Mouse (Mus musculus): ENCODE results near the gene Kat14. TPM values are rescaled to one million over a fixed set of nuclear protein-coding genes. Genes with fewer than 3 reads are reported as not detected.
"Not testable (repeated sequence)": the region's sequence is repeated elsewhere in the genome, so short reads cannot be mapped to it uniquely, and the experiment has no call there.

Kat14 gene
- total RNA-seq (2015; ENCODE audit: low replicate concordance) (7.1 and 8.6 TPM in 2 replicates), total RNA-seq (2017; ENCODE audit: low replicate concordance) (9.5 and 13.5 TPM in 2 replicates)

- ATAC-seq (replicated peaks; ENCODE audit: low FRiP score, poor library complexity, severe bottlenecking) = peak; percentile 98
These were observed at the start of gene Kat14, which contains the start of gene Pet117 for GRCm38 (mm10) chr2:144368400-144369019. Gene Kat14 (plus strand): TSS chr2:144368983. Gene Pet117 (plus strand): TSS chr2:144368996.

DNA sequence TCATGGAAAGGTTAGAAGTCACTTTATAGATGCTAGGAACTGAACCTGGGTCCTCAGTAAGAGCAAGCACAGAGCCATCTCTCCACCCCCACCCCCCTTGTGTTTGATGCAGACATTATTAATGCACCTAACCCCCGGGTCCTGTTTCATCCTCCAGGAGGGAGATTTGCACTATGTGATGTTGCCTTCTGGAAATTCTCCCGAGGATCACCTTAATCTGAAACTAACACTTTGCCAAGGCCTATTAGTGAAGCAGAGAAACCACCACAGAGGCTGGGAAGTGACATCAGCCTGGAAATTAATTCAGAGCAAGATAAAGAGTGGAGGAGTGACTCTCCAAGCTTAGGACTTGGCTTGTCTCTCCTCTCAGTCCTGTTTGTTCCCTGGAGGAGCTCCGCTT is 44.6 kb upstream of the Kat14 start:
- no peak for ATAC-seq (replicated peaks; ENCODE audit: low FRiP score, poor library complexity, severe bottlenecking)

DNA sequence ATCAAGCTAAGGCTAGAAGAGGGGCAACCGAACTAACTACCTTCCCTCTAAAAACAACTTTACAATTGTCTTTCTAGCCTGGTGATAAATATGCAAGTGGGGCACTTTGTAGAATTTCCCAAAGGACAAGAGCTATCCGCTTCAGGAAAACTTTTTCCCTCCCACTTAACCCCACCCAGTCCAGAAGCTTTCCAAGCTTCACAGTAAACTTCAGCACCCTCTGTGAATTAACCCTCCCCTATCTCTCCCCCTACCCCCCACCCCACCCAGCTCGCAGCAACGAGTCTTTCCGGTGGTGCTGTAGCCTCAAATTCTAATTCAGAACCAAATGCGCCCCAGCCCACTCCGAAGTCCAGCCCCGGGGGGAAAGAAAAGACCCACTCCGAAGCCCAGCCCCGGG is 39.3 kb upstream of the Kat14 start:
- no peak for ATAC-seq (replicated peaks; ENCODE audit: low FRiP score, poor library complexity, severe bottlenecking)

GRCm38 (mm10) chr2:144329937-144330336 is 38.8 kb upstream of the Kat14 start:
- no peak for ATAC-seq (replicated peaks; ENCODE audit: low FRiP score, poor library complexity, severe bottlenecking)

- ATAC-seq (replicated peaks; ENCODE audit: low FRiP score, poor library complexity, severe bottlenecking) = no peak
These were observed 38.3 kb upstream of the Kat14 start for GRCm38 (mm10) chr2:144330352-144330959.

DNA sequence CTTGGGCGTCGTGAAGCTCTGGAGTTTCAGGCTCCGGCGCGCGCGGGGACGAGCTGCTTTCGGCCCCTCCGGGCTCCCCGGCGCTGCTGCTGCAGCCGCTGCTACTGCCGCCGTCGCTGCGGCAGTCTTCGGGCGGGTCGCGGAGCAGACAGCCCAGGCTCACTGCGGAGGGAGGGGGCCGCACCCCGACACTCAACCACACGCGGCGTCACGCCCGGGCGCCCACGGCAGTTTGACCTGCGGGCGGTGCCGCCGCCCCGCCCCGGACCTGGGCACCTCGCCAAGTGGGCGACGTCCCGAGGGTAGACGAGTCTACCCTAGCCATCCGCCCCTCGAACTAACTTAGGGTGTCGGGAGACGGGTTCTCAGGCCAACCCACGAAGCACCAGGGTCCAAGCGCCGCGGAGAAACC is 37.8 kb upstream of the Kat14 start:
- ATAC-seq (replicated peaks; ENCODE audit: low FRiP score, poor library complexity, severe bottlenecking) = no peak

GRCm38 (mm10) chr2:144331401-144332302 is 37.1 kb upstream of the Kat14 start, which contains the start of gene Ovol2:
Gene Ovol2 (minus strand): TSS chr2:144332146.
- no peak for ATAC-seq (replicated peaks; ENCODE audit: low FRiP score, poor library complexity, severe bottlenecking)

DNA sequence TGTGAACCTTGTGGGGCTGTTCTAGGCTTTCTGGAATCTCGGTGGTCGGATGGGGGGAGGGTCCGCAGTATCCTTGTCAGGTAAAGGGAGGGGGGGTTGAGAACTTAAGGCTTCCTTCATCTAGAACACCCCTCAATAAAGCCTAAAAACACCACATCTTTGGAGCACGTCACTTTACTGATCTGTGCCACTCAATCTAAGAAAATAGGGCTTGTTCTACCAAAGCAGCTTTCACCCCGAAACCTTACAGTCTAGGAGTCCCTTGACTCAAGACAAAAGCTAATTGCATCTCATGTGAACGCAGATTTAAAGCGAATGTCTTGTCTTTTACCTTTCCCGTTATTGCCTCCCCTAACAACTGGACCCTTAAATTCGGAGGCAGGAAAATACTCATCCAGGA is 36.3 kb upstream of the Kat14 start:
- no peak for ATAC-seq (replicated peaks; ENCODE audit: low FRiP score, poor library complexity, severe bottlenecking)

- ATAC-seq (replicated peaks; ENCODE audit: low FRiP score, poor library complexity, severe bottlenecking) = no peak
These were observed 35.5 kb upstream of the Kat14 start for GRCm38 (mm10) chr2:144333138-144333842.

DNA sequence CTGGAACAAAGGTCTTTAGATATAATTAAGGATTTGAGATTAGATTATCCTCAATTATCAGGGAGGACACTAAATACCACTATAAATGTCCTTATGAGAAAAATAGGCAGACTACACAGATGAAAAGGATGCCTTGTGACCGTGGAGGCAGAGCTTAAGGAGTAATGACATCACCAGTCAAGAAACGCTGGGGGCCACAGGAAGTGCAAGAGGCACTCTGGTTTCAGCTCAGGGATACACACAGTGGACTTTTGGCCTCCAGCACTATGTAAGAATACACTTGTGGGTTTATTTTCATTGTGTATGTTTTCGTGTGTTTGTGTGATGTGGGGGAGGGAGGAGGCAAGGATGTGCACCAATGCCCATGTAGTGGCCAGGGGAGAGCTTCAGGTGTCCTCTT is 31.6 kb upstream of the Kat14 start:
- no peak for ATAC-seq (replicated peaks; ENCODE audit: low FRiP score, poor library complexity, severe bottlenecking)

DNA sequence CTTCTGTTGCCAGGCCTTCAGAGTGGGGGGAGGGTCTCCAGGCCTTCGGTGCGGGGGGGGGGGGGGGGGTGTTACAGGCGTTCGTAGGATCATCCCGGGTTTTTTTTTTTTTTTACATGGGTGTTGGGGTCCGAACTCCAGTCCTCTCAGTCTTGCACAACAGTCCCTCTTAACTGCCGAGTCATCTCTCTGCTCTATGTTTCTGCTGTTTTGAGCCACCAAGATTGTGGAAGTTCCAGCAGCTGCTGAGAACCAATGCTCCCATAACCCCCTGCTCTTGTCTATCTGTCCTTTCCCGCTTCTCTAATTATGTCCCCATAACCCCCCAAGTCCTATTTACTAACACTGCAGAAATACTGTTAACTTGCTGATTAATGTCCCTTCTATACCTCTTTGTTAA is 31.1 kb upstream of the Kat14 start:
- no peak for ATAC-seq (replicated peaks; ENCODE audit: low FRiP score, poor library complexity, severe bottlenecking)

GRCm38 (mm10) chr2:144338149-144338548 is 30.6 kb upstream of the Kat14 start:
- ATAC-seq (replicated peaks; ENCODE audit: low FRiP score, poor library complexity, severe bottlenecking) = not testable (repeated sequence)

DNA sequence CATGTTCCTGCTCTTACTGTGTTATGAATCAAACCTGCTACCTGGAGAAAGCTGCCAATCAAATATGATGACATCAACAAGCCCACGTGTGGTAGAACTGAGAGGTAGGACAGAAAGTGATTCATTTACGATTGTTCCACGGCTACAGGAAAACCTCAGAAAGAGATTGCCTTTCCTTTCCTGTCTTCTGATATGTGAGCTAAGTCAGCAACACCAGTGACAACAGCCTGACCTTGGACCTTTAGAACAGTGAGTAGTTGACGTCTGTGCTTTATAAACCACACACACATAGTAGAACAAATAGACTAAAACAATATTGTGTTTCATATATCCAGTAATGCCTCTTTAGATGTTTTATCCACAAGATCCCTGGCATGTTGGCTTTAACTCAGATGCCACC is 25.6 kb upstream of the Kat14 start:
- ATAC-seq (replicated peaks; ENCODE audit: low FRiP score, poor library complexity, severe bottlenecking) = no peak

GRCm38 (mm10) chr2:144348525-144348924 is 20.3 kb upstream of the Kat14 start:
- no peak for ATAC-seq (replicated peaks; ENCODE audit: low FRiP score, poor library complexity, severe bottlenecking)

DNA sequence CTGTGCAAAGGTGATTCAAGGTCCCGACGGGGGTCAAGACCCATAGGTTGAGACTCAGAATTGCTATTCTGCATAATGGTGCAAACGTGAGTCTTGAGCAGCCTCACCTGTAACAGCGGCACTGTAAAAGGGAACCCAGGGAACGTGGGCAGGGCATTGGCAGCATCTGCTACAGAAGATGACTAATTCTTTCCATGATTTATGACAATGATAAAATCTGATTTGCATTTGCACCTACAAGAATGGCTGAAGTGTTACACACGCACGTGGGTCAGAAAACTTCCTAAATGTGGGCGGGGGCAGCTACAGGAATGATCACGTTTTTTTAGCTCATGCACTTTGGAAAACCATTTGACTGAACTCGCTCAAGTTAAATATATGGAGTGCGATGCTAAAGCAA is 15.9 kb upstream of the Kat14 start:
- ATAC-seq (replicated peaks; ENCODE audit: low FRiP score, poor library complexity, severe bottlenecking) = no peak

- ATAC-seq (replicated peaks; ENCODE audit: low FRiP score, poor library complexity, severe bottlenecking) = peak; percentile 82
These were observed 238 bp downstream of the Kat14 start for GRCm38 (mm10) chr2:144369020-144369421.

DNA sequence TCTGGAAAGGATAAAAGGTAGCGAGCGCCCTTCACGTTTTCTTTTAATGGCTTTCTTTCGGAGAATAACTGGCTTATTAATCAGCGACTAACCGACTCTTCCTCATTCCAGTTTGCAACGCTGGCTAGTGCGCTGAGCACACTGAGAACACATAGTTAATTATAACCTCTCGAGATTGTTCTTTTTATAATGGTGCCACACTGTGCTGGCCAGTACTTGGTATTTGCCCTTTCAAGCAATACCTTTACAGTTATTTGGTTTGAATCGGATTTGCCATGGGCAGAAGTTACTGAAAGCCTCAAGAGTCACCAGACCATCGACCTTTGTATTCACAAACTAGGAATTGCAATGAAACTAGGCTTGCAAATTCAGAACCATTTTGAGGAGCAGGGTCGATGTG is 728 bp downstream of the Kat14 start:
- ATAC-seq (replicated peaks; ENCODE audit: low FRiP score, poor library complexity, severe bottlenecking) = peak; percentile 32; the same call in 1 of the 2 replicates

DNA sequence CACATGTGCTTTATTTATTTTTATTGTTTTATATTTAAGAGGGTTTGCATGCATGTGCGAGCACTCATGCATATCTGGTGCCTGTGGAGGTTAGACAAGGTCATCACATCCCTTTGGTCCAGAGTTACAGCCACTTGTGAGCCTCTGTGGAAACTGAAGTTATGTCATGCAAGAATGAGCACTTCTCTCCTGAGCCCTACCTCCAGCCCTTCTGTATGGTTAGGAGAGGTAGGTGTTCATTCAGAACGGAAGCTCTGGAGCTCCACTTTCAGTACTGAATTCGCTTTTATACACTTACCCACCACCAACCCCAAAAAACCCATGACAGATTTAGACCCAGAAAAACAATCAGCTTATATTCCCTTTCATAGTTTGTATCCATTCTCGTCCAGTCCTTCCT is 2.8 kb downstream of the Kat14 start:
- no peak for ATAC-seq (replicated peaks; ENCODE audit: low FRiP score, poor library complexity, severe bottlenecking)

- ATAC-seq (replicated peaks; ENCODE audit: low FRiP score, poor library complexity, severe bottlenecking) = no peak
These were observed 4.3 kb downstream of the Kat14 start for GRCm38 (mm10) chr2:144373063-144373462.

All from erythroblast, adult 5-6 weeks (primary cell).